Mouse (Mus musculus): ENCODE results near the gene Olfr1294.

Gene Olfr1294

GRCm38 (mm10) chr2:111540191-111540590 lies at the start of gene Olfr1294:
Gene Olfr1294, minus strand, starts transcription at chr2:111540291.
- no peak for DNase-seq

GRCm38 (mm10) chr2:111569581-111569980 lies 29.5 kb upstream of the Olfr1294 start, which contains the start of gene Olfr1295:
Gene Olfr1295, minus strand, starts transcription at chr2:111569681.
- no peak for DNase-seq

- DNase-seq: no peak
Measured at GRCm38 (mm10) chr2:111524903-111525302, 15.2 kb downstream of the Olfr1294 start, which contains the start of gene Olfr1293-ps. Gene Olfr1293-ps, plus strand, starts transcription at chr2:111525203.

- DNase-seq: no peak
Measured at GRCm38 (mm10) chr2:111517451-111517850, 22.6 kb downstream of the Olfr1294 start.

- no peak for DNase-seq
Measured at GRCm38 (mm10) chr2:111496880-111497279, 43.2 kb downstream of the Olfr1294 start, which contains the start of gene Olfr1291-ps1. Gene Olfr1291-ps1, plus strand, starts transcription at chr2:111497180.

- DNase-seq: no peak
Measured at GRCm38 (mm10) chr2:111493729-111494128, 46.4 kb downstream of the Olfr1294 start, which contains the start of gene Olfr1290. Gene Olfr1290, minus strand, starts transcription at chr2:111493829.
